Mouse (Mus musculus): ENCODE measurements at regions not wholly inside any gene's neighbourhood (a gene's known extent, or its start where the extent isn't known, plus 50 kb on each side); places are given as distances from the start of the nearest gene placed in this dataset.
"Not testable (repeated sequence)": the region's sequence is repeated elsewhere in the genome, so short reads cannot be mapped to it uniquely, and the experiment has no call there.

DNA sequence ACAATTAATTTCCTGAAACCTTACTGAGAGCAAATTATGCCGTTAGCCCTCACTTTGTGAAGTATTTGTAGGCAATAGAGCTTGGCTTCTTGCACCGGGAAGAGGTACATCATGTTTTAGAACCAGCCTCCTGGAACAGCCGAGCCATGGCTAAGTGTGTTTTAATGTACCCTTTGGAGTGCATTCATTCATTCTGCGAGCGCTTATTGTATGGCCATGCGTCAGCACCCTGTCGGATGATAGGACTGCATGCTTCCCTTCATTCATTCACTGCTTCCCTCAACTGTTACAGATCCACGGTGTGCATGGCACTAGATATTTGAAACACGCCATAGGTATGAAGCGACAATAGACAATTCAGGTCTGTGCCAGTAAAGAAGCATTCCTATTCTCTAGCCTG lies 409.4 kb upstream of the Ercc4 start:
- DNase-seq (ENCODE audit: low spot score in 2 of 2) = no peak

DNA sequence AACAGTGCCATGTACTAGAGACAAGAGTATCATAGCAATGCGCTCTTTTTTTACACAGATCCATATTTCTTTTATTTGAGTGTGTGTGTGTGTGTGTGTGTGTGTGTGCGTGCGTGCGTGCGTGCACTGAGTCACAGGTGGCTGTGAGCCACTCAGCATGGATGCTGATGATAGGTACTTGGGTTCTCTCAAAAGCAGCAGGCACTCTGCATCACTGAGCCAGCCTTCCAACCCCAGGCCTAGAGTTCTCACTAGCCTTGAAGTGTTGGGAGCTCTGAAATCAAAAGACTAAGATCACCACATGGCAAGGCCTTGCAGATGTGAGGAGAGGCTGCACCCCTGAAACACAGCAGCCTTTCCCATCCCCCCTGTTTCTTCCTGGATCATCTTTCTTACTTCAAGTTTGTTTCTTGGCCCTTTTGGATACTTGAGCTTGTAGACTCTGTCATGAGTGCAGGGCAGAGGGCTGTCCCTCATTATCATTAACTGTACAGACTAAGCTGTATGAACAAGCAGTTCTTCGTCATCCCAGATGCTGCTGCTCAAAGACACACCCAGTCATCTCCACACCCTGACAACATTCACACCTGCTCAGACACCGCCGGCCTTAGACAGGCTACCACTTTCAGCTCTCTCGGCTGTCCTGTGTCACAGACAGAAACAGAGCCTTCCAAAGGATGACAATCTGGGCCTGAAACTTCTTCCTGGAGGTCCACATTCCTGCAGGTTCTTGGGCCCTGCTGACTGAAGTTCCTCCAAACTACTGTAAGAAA lies 405.5 kb upstream of the Ercc4 start:
- DNase-seq (ENCODE audit: low spot score in 2 of 2) = no peak

DNA sequence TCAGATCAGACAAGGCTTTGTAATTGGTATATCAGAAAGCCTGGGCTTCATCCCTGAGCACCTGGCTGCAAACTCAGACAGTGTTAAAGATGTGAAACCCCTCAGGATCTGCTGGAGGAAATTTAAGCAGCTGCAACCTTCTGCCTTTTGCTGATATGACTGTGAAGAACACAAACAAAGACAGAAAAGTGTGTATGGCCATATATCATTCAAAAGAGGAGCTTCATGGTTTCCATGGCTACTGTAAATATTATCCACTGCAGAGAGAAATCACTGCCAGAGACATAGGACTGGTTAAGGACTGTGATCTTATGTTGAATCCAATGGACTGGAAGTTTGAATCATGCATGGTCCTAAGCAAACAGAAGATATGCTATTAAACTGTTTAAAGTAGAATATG lies 402.6 kb upstream of the Ercc4 start:
- no peak for DNase-seq (ENCODE audit: low spot score in 2 of 2)

DNA sequence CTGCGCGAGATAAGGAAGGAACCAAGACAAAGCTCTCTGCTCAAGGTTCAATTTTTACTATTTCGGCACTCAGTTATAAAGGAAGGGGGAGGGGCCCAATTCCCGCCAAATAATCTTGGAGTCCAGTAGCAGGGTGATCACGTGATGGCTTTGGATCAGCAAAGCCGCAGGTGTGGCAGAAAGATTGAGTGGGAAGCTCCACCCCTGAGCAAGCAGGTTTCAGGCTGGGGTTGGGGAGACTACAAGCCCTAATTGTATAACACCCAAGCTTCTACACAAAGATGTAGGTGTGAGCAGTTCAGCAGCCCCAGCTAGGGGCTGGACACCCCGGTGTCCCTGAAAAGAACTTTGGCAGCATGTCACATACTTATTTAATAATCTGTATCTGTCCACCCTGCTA lies 388.1 kb upstream of the Ercc4 start:
- not testable (repeated sequence) for DNase-seq (ENCODE audit: low spot score in 2 of 2)

DNA sequence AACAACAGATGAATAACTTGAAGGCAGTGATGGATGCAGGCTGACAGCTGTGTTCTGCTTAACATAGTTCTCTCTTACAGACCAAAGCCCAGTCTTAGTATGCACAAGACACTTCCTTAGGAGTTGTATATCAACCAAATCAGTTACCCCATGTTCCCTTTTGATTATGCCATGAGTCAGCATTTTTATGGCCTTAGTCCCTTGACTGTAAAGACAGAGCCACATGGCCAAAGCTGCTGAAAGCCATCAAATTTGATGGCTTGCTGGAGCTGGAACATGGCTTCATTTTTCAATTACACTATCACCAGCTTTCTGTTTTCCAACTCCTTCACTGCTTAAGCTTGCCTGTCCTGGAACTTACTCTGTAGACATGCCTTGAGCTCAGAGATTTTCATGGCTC lies 383.4 kb upstream of the Ercc4 start:
- no peak for DNase-seq (ENCODE audit: low spot score in 2 of 2)

DNA sequence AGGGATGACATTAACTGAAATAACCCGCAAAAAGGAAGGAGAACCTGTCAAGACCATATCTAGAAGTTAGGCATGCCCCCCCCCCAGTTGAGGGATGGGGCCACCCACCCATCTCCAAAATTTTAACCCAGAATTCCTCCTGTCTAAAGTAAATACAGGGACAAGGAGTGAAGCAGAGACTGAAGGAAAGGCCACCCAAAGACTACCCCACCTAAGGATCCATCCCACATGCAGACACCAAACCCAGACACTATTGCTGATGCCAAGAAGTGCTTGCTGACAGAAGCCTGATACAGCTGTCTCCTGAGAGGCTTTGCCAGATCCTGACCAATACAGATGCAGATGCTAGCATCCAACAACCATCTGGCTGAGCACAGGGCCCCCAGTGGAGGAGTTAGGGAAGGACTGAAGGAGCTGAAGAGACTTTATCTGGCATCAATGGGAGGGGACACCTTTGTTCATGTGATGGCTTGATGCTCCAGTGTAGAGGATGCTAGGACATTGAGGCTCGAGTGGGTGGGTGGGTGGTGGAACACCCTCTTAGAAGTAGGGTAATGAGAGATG lies 379.2 kb upstream of the Ercc4 start:
- not testable (repeated sequence) for DNase-seq (ENCODE audit: low spot score in 2 of 2)

DNA sequence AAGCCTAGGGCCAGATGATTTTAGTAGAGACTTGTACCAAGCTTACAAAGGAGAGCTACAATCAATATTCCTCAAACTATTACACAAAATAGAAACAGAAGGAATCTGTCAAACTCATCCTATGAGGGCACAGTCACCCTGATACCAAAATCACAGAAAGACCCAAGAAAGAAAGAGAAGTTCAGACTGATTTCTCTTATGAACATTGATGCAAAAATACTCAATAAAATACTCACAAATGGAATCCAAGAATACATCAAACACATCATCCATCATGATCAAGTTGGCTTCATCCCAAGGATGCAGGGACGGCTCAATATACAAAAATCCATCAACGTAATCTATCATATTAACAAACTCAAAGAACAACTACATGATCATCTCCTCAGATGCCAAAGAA lies 377.9 kb upstream of the Ercc4 start:
- DNase-seq (ENCODE audit: low spot score in 2 of 2) = no peak

DNA sequence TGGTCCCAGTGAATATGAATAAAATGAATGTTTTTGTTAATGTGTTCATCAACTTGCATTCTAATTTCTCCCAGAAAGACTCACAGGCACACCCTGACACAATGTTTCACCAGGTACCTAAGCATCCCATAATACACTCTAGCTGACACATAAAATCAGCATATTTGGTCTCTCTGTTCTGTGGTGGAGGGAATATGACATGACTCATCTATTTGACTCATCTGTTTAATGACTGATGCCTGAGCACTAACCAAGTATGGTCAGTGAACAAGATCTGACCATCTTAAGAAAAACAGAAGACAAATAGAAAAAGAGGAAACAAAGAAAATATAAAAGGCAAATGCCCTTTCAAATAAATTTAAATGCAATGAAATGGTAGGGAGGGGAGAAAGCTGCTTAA lies 367.0 kb upstream of the Ercc4 start:
- no peak for DNase-seq (ENCODE audit: low spot score in 2 of 2)

DNA sequence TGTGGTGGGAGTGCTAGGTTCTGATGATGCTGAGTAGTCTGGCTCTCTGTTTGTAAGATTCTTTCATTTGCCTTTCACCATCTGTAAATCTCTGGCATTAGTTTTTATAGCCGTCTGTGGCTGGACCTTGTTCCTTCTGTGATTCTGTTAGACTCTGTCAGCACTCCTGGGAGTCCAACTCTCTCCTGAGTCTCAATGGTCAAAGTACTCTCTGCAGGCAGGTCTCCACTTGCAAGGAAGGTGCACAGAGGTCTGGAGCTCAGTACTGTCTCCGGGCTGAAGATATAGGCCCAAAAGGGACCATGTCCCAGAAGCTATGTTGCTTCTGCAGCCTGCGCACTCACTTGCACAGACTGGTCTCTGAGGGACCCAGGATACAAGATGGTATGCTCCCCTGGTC lies 356.3 kb upstream of the Ercc4 start:
- DNase-seq (ENCODE audit: low spot score in 2 of 2) = no peak

DNA sequence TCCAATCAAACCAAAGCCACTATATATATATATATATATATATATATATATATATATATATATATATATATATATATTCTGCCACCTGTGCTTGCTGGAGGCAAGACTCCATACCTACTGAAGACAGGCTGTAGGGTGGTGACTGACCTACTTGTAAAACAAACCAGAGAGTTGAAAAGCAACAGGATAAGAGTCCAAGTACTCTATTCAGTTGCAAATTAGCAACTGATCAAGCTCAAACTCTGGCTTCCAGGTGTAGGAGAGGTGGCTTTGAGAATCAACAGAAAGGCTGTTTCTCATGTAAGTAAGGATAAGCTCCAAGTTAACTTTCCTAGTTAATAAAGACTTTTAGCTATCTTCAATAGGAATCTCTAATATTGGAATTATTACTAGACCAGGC lies 355.1 kb upstream of the Ercc4 start:
- DNase-seq (ENCODE audit: low spot score in 2 of 2) = no peak

DNA sequence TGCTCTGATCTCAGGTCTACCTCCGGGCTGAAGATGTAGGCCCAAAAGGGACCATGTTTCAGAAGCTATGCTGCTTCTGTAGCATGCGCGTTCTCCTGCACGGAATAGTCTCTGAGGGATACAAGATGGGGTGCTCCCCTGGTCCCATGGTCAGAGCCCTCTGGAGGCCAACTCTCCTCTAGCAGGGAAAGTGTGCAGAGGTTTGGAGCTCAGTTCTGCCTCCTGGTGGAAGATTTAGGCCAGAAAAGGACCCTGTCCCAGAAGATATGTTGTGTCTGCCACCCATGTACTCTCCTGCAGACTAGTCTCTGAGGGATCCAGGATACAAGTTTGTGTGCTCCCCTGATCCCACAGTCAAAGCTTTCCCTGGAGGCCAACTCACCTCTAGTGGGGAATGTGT lies 350.9 kb upstream of the Ercc4 start:
- no peak for DNase-seq (ENCODE audit: low spot score in 2 of 2)

DNA sequence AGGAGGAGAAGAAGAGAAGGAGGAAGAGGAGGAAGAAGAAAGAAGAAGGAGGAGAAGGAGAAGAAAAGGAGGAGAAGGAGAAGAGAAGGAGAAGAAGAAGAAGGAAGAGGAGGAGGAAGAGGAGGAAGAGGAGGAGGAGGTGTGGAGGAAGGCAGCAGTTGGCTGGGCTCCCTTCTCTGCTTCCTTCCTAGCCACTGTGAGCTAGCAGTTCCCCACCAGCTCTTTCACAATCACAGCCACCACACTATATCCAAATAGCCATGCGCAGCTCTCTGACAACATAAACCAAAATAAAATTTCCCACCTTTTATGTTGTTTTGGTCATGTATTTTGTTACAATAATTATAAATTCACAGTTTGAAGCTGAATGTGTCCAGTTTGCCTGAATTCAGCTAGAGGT lies 345.3 kb upstream of the Ercc4 start:
- DNase-seq (ENCODE audit: low spot score in 2 of 2) = no peak

DNA sequence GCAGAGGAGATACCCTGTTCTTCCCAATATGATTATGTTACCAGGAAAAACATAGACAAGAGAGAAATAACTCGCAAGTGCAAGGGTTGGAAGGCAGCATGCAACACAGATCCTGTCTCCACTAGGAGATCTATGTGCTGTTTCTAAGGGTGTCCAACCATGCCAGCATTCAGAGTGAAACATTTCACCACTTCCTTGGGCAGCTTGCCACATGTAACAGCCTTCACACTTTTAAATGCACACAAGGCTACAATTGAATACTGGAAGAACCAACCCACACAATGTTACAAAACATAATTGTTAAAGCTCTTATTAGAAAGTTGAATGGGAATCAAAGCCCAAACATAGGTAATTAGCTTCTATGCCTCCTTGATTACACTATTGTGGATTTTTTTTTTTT lies 344.9 kb upstream of the Ercc4 start:
- no peak for DNase-seq (ENCODE audit: low spot score in 2 of 2)

DNA sequence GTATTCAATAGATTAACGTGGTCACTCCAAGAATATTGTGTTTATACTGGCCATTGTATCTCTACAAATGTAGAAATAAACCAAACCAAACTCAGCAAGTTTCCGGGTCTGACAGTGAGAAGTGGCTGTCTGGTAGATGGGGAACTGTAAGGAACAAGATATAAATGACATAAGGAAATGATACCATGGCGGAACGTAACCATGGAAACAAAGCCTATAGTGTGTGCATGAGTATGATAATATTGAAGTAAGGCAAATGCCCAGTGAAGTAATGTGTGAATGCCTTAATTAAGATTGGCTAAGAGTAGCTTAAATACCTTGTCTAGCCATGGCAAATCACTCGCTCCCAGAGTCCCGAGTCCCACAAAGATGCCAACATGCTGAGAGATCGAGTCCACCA lies 342.6 kb upstream of the Ercc4 start:
- DNase-seq (ENCODE audit: low spot score in 2 of 2) = no peak

DNA sequence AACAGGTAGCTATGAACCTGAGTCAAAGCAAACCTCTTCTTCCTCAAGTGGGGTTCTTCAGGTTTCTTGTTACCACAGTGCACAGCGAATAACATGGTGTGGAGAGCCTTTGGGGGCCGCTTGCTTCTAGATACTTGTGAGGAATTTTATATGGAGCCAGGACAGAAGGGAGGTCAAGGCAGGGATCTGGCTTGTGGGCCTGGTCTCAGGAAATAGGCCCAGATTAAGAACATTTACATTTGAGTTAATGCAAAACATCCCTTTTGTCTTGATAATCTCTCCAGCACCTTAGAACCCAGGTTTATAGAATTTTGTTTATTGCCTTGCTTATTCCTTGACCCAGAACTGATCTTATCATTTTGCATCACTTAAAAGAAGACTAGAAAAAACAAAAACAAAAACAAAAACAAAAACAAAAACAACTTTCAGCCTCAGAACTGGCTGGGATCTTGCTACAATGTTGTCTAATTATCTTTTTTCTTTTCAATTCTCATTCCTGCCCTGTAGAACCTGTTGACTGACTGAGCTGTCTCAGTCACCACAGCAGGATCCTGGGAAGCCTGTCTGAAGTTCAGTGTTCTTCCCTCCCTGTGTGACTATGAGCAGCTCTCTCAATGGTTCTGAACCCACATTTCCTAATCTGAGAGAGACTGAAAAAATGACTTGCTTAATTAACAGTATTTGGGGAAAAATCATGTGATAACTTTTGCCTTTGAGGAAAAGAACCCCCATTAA lies 341.2 kb upstream of the Ercc4 start:
- no peak for DNase-seq (ENCODE audit: low spot score in 2 of 2)

DNA sequence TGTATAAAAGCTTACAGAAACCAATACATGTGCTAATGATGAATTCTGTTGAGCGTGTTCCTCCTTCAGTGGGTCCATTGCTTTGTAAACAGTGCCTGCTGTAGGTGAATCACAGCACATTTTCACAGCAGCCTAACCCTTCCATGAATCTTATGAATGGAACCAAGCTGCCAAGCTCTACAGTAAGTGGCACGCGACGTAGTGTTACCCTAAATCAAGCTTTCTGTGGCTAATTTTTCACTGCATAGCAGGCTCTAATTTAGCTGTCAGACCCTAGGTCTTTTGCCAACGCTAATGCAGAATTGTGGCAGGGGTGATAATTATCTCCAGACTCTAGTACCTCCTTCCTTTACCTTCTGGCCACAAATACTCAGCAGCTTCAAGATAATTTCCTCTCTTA lies 339.0 kb upstream of the Ercc4 start:
- no peak for DNase-seq (ENCODE audit: low spot score in 2 of 2)

DNA sequence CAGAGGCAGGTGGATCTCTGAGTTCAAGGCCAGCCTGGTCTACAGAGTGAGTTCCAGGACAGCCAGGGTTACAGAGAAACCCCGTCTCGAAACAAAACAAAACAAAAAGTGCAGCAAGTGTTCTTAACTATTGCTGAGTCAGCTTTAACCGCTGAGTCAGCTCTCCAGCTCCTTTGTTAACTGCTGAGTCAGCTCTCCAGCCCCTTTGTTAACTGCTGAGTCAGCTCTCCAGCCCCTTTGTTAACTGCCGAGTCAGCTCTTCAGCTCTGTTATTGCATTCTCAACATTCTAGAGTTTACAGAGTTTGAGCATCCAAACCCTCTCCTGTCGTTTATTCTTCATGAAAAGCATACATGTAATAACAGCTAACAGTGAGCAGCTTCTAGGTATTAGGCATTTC lies 336.9 kb upstream of the Ercc4 start:
- DNase-seq (ENCODE audit: low spot score in 2 of 2) = no peak

DNA sequence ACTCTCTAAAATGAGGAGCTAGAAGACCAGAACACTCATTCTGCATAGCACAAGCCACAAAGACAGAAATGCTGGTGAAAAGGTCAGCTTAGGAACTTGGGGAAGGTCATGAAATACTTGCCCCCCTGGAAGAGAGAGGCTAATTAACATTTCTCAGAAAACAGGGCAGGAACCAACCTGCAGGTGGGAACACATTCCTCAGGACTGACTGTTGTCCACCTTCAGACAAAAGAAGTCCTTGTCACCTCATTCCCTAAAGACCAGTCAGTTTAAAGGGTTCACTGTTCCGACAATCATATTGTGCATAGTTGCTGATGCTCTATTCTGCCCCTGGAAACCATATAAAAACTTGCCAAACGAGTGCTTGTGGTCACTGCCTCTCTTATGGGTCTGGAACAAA lies 333.6 kb upstream of the Ercc4 start:
- DNase-seq (ENCODE audit: low spot score in 2 of 2) = no peak

DNA sequence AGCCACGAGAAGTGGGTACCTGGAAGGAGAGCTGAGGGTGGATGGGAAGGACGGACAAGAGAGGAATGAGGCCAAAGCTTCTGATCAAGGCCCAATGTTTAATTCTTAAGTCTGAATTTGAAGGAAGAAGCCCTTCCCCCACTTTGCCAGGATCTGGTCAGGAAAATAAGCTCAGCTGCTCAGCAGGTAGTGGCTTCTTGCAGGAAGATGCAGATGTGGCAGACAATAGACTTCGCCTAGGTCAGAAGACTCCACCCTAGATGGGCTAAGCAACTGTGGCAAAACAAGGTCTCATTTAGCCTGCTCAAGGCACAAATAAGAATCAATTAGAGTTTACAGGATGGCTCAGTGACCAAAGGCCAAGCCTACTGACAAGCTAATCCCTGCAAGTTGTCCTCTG lies 330.4 kb upstream of the Ercc4 start:
- no peak for DNase-seq (ENCODE audit: low spot score in 2 of 2)

DNA sequence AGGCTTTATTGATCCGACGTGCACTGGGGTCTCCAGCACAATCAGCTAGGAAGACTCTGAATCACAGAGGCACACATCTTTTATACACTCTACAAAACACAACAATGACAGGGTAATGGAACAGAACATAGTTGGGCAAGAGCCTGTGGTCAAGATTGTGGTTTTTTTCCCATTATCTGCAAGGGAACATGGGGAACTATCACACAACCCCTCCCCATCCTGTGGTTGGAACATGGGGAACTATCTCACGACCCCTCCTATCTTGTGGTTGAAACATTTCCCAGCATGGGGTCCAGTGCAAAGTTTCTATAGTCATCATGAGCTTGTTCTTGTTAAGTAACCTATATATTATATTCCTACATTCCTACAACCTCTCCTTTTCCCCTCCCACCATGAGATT lies 328.8 kb upstream of the Ercc4 start:
- no peak for DNase-seq (ENCODE audit: low spot score in 2 of 2)

DNA sequence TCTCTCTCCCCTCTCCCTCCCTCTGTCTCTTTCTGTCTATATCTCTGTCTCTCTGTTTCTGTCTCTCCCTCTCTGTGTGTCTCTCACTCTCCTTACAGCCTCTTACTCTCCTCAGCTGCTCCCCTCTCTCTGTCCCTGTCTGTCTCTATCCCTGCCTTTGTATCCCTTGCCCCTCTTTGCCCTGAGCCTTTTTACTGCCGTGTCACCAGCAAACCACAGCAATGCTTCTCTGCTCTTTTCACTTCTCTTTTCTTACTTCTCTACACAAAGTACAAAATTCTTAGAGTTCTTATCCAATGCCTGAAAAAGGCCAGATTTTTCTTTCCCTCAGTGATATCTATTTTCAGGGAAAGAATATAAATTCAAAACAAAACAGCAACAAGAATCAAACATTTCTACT lies 323.7 kb upstream of the Ercc4 start:
- no peak for DNase-seq (ENCODE audit: low spot score in 2 of 2)

DNA sequence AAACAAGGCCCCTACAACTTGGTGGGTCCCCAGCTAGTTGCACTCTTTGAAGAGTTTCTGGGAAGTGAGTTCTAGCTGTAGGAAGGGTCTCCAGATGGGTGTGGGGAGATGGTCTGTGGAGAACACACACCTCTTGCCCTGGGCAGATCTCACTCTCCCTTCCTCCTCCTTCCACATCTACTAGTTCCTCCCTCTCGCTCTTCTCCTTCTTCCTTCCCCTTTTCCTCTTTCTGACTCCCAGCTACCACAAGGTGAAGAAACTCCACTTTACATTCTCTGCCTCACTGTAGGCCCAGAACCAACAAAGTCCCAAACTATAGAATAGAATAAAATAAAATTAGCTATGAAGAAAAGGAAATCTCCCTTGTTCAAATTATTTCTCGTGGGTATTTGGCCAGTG lies 311.0 kb upstream of the Ercc4 start:
- DNase-seq (ENCODE audit: low spot score in 2 of 2) = no peak

DNA sequence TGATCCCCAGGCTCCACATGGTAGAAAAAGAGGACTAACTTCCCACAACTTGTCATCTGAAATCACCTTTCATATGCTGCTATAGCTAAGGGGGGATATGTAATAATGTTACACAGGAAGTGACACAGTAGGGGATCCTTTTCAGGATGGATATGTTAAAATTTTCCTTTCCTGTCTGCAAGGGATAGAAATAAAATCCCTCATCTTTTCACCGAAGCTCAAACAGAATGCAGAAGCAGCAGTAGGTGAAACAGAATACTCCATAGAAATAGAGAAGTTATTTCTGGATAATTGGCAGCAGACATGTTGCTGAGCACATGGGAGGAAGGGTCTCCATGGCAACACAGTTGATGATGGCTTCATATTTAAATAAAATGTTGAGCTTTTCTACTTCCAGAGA lies 309.3 kb upstream of the Ercc4 start:
- DNase-seq (ENCODE audit: low spot score in 2 of 2) = no peak

Data from urinary bladder, adult 18-20 months (tissue).